In genomic region chr3:40498898-40499297, GRCm38 (mm10) we compare ENCODE assay signal across 13 mouse cellular contexts. TPM values are rescaled to one million over a fixed set of nuclear protein-coding genes. Genes with fewer than 3 reads are reported as not detected.
DNase-seq lines count a peak whose midpoint lies in the region; ATAC-seq and TF ChIP-seq lines count a peak whose summit lies in the region.
"Had no signal": no experiment of that assay in that cellular context is flagged by ENCODE, and none has a peak within 500 bp of the region (broad histone marks: within the 10 kb centered on the region; RNA-seq: fewer than 3 reads in every experiment).

No protein-coding gene starts in this region.

- ATAC-seq in hindbrain, postnatal 0 days: no peak
- no peak for ATAC-seq in hindbrain, embryonic 14.5 days (ENCODE audit: low FRiP score)
- ATAC-seq: hindbrain, embryonic 16.5 days had no signal

- peak; percentile 35 for TF ChIP-seq CTCF in hindbrain, postnatal 0 days (IDR thresholded peaks at IDR 0.05; ENCODE audit: low read depth)
- TF ChIP-seq CTCF in testis, adult 2 months (IDR thresholded peaks at IDR 0.05; ENCODE audit: control insufficient read depth, insufficient read depth, insufficient replicate concordance, low read depth, low read length): peak; percentile 62; the same call in 1 of the 2 replicates

- WGBS in hindbrain, postnatal 0 days: 90% methylated on average over 3 of the region's 3 CpGs
- WGBS in hindbrain, embryonic 14.5 days: 88% methylated on average over 3 of the region's 3 CpGs
- WGBS in limb, embryonic 10.5 days: 85% methylated on average over 3 of the region's 3 CpGs

- no peaks in the 10 kb centered on the region for H3K4me1 ChIP-seq in hindbrain, postnatal 0 days (ENCODE audit: insufficient read depth, low read length)
- no peaks in the 10 kb centered on the region for H3K4me1 ChIP-seq in hindbrain, embryonic 14.5 days (replicated peaks; ENCODE audit: control insufficient read depth, insufficient read depth, low read length)
- peaks cover 8% of the 10 kb centered on the region for H3K4me1 ChIP-seq in testis, adult 2 months (ENCODE audit: control insufficient read depth, insufficient read depth, low read length)
- H3K4me1 ChIP-seq in limb, embryonic 10.5 days: no peaks in the 10 kb centered on the region
- H3K4me1 ChIP-seq: heart, embryonic 12.5 days; limb, embryonic 12.5 days; neural tube, embryonic 12.5 days had no signal

- no peak overlapping the region for H3K4me3 ChIP-seq in hindbrain, postnatal 0 days (ENCODE audit: low read length)
- no peak overlapping the region for H3K4me3 ChIP-seq in hindbrain, embryonic 14.5 days (replicated peaks; ENCODE audit: low read length)
- no peak overlapping the region for H3K4me3 ChIP-seq in testis, adult 2 months (ENCODE audit: control insufficient read depth, low read depth, low read length)
- H3K4me3 ChIP-seq in limb, embryonic 10.5 days: no peak overlapping the region
- H3K4me3 ChIP-seq: heart, embryonic 12.5 days; limb, embryonic 12.5 days; neural tube, embryonic 12.5 days had no signal

- no peak for DNase-seq in hindbrain, postnatal 0 days (ENCODE audit: low spot score)
- no peak for DNase-seq in hindbrain, embryonic 14.5 days (ENCODE audit: low spot score)
- DNase-seq in testis, postnatal 10 days (ENCODE audit: low spot score): no peak
- peak; percentile 51 for DNase-seq in NIH3T3 (ENCODE audit: low read depth)
- DNase-seq in splenic B cell, adult 2 months (ENCODE audit: low read depth, low spot score): peak; percentile 2
- no peak for DNase-seq in neural tube, embryonic 10.5 days (ENCODE audit: extremely low spot score, low spot score)
- DNase-seq in limb, embryonic 10.5 days (ENCODE audit: low spot score): no peak
- DNase-seq: cerebellum, adult 11-12 months had no signal

- no peaks in the 10 kb centered on the region for H3K9me3 ChIP-seq in hindbrain, postnatal 0 days (ENCODE audit: low read length)
- no peaks in the 10 kb centered on the region for H3K9me3 ChIP-seq in hindbrain, embryonic 14.5 days (ENCODE audit: control insufficient read depth, low read length)
- H3K9me3 ChIP-seq in limb, embryonic 10.5 days (replicated peaks): no peaks in the 10 kb centered on the region
- H3K9me3 ChIP-seq: limb, embryonic 12.5 days; neural tube, embryonic 12.5 days had no signal

- no peaks in the 10 kb centered on the region for H3K36me3 ChIP-seq in hindbrain, postnatal 0 days (ENCODE audit: insufficient read depth, low read length)
- H3K36me3 ChIP-seq in hindbrain, embryonic 14.5 days (replicated peaks; ENCODE audit: control insufficient read depth, insufficient read depth): no peaks in the 10 kb centered on the region
- no peaks in the 10 kb centered on the region for H3K36me3 ChIP-seq in testis, adult 2 months (ENCODE audit: control insufficient read depth, insufficient read depth, low read length)
- H3K36me3 ChIP-seq in splenic B cell, adult 2 months (ENCODE audit: control insufficient read depth, insufficient read depth, low read length, poor library complexity, severe bottlenecking): no peaks in the 10 kb centered on the region
- H3K36me3 ChIP-seq in limb, embryonic 10.5 days: no peaks in the 10 kb centered on the region
- H3K36me3 ChIP-seq: heart, embryonic 12.5 days; limb, embryonic 12.5 days; neural tube, embryonic 12.5 days had no signal

- no peak overlapping the region for H3K4me2 ChIP-seq in hindbrain, postnatal 0 days (ENCODE audit: low read depth, low read length)
- H3K4me2 ChIP-seq in hindbrain, embryonic 14.5 days (replicated peaks): no peak overlapping the region
- H3K4me2 ChIP-seq: heart, embryonic 12.5 days; limb, embryonic 12.5 days; neural tube, embryonic 12.5 days had no signal

- no peak overlapping the region for H3K9ac ChIP-seq in hindbrain, postnatal 0 days (replicated peaks; ENCODE audit: low read length)
- H3K9ac ChIP-seq in hindbrain, embryonic 14.5 days: no peak overlapping the region
- H3K9ac ChIP-seq: heart, embryonic 12.5 days; limb, embryonic 12.5 days; neural tube, embryonic 12.5 days had no signal

- H3K27me3 ChIP-seq in hindbrain, postnatal 0 days (ENCODE audit: insufficient read depth, low read length): no peaks in the 10 kb centered on the region
- H3K27me3 ChIP-seq in hindbrain, embryonic 14.5 days (ENCODE audit: control insufficient read depth, insufficient read depth, low read length): no peaks in the 10 kb centered on the region
- no peaks in the 10 kb centered on the region for H3K27me3 ChIP-seq in testis, adult 2 months (ENCODE audit: control insufficient read depth, insufficient read depth, low read length)
- no peaks in the 10 kb centered on the region for H3K27me3 ChIP-seq in splenic B cell, adult 2 months (ENCODE audit: control insufficient read depth, insufficient read depth, low read length, poor library complexity, severe bottlenecking)
- no peaks in the 10 kb centered on the region for H3K27me3 ChIP-seq in limb, embryonic 10.5 days (ENCODE audit: low read depth, poor library complexity, severe bottlenecking)
- H3K27me3 ChIP-seq: heart, embryonic 12.5 days; limb, embryonic 12.5 days; neural tube, embryonic 12.5 days had no signal

- H3K27ac ChIP-seq in hindbrain, postnatal 0 days: no peak overlapping the region
- no peak overlapping the region for H3K27ac ChIP-seq in hindbrain, embryonic 14.5 days
- H3K27ac ChIP-seq in testis, adult 2 months (ENCODE audit: control insufficient read depth, insufficient read depth, low read depth, low read length): no peak overlapping the region
- H3K27ac ChIP-seq in limb, embryonic 10.5 days: no peak overlapping the region
- H3K27ac ChIP-seq: limb, embryonic 12.5 days; neural tube, embryonic 12.5 days had no signal

- no peak for TF ChIP-seq POLR2A in testis, adult 2 months (IDR thresholded peaks at IDR 0.05; ENCODE audit: control insufficient read depth, low read depth, low read length)

RNA-seq across cellular contexts. Expression of gene Intu, which starts 32.2 kb away (rescaled TPM):
- total RNA-seq in hindbrain, postnatal 0 days (2014; rRNA removed): 6.3 and 6.6 TPM in 2 replicates
- 2.5 and 3.0 TPM in 2 replicates for polyA plus RNA-seq in hindbrain, postnatal 0 days (2015; fragmentation: Nextera tagmentation; extraction: Ambion mirVana)
- polyA plus RNA-seq in hindbrain, embryonic 14.5 days (2014; fragmentation: Nextera tagmentation; extraction: Ambion mirVana): 4.1 and 4.7 TPM in 2 replicates
- polyA plus RNA-seq in testis, adult 2 months (2012; rRNA removed): 2.2 and 2.5 TPM in 2 replicates
- 4.0 and 4.9 TPM in 2 replicates for polyA plus RNA-seq in limb, embryonic 10.5 days (2016; fragmentation: Nextera tagmentation; extraction: Ambion mirVana)

Comparison
In these comparisons a context has a peak if more than half of its experiments do, and no peak if none do; other contexts are left out.
1. DNase-seq: peak in NIH3T3 (single experiment) and splenic B cell, adult 2 months (single experiment); none in hindbrain, postnatal 0 days (single experiment), hindbrain, embryonic 14.5 days (single experiment), testis, postnatal 10 days (single experiment), neural tube, embryonic 10.5 days (single experiment) and limb, embryonic 10.5 days (single experiment).